Mouse (Mus musculus) cerebellum, adult 9-11 months (tissue): ENCODE measurements around the gene Prf1.

ENCODE experiments used
- DNase-seq: peaks from one replicate; pipeline ENCODE4 v3.0.0; 2022

The Prf1 gene

DNA sequence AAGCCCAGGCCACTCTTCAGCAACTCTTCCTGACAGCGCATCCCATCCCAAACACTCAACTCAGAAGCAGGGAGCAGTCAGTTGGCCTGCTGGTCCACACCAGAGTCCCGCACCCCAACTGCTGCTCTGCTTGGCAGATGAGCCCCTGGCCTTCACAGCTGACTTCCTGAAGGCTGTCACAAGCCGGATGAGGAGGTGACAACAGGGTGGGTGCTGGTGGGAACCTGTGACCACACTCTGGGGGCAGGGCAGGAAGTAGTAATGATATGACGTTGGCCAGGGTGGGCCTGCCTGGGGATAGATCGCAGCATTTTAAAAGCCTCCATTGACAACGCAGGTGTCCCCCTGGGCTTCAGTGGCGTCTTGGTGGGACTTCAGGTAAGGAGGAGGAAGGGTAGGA, at the start of gene Prf1:
TSS of gene Prf1 (plus strand) at position 357 of the 400 bp plus-strand sequence.
- no peak for DNase-seq

DNA sequence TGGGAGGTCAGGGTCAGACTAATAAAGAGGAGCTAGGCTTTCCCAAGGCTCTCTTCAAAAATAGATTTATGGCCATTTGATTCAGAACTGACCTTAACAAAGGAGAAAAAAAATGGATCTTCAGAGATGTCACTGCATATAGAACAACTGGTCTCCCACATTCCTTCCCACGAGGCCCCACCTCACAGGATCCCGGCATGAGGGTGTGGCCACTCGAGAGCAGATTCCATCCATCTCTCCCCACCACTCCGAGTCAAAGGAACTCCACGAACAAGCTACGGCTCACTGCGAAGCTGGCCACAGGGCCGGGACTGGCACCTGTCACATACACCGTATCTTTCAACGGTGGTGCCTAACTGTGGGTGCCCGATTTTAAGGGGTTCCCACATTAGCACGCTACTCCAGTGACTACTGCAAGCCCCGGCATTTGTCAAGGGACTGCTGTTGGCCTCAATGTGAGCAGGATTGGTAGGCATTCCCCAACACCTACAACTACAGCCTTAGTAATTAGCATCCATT, 49.0 kb upstream of the Prf1 start:
- DNase-seq: no peak

DNA sequence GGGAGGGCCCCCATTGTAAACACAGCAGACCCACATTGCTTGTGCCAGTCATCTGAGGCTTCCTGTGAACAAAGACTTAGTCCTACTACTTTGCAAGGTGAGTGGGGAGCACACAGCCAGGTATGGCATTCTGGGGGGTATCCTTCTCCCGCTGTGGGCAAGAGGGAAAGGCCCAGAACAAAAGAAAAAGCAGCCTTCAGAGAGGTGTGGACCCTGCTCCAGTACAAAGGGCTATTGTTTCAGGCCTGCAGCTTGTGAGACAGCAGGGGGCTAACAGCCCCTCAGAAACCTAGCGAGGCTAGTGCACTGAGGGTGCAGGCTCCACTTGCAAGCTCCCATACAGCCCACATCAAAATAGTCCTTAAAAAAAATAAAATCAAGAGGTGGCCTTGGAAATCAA, 47.7 kb upstream of the Prf1 start:
- no peak for DNase-seq

DNA sequence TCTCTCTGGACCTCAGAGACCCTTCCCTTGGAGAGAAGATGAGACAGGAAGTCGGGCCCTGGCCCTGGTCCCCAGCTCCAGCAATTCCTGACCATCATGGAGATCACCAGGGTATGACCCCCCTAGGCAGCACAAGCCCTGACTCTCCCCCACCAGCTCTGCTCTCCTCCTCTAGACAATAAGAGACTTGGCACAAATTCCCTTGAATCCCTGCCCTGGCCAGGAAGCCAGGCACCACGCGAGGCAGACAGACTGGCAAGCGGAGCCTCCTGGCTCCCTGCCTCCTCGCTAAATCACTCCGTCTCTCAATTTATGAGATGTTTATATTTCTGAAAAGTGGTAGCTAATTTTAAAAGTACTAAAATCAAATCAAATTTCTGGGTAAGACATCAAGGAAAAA, 42.9 kb upstream of the Prf1 start:
- peak; percentile 85 for DNase-seq

DNA sequence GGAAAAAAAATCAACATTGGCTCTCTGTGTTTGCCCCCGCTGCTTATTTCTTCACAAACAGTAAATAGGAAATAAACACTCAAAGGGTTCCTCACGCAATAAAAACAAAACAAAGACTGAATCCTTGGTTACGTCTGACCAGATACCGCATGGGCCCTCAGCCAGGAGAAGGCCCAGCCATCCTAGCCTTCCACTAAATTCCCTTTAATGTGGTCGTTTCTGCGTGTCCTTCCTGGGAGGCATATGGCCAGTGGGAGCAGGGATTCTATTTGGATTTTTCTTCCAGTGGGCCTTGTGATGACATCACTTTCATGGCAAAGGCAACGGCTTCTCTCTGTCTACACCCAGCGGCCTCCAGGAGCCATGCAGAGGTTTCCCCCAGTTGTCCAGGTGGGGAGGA, 42.4 kb upstream of the Prf1 start:
- peak; percentile 11 for DNase-seq

DNA sequence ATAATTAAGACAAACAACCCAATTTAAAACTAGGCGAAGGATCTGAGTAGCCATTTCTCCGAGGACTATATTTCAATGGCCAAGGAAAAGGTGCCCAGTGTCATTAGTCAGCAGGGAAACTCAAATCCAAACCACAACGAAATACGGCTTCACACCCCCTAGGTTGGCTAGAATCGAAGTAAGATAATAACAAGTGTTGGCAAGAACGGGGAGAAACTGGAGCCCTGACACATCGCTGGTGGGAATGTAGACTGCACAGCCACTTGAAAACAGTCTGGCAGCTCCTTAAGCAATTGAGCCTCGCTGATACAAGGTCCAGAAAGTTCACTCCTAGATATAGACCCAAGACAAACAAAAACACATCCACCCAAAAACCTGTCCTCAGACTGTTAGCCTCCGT, 41.0 kb upstream of the Prf1 start:
- no peak for DNase-seq

DNA sequence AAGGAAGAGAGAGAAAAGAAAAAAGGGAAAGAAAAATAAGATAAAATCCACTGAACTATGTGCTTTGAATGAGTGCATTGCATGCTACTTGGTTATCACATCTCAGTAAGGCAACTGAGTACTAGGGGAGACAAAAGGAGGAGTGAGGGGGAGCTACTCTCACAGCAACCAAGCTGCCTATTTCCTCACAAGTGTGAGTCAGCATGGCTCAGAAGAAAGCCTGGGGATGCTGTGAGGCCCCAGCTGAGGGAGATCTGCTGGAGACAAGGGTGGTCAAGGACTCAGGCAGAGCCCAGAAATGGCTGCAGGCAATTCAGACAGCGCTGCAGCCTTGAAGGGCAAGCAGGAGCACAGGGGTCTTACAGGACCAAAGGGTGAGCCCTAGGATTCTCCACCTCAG, 39.5 kb upstream of the Prf1 start:
- DNase-seq: no peak

DNA sequence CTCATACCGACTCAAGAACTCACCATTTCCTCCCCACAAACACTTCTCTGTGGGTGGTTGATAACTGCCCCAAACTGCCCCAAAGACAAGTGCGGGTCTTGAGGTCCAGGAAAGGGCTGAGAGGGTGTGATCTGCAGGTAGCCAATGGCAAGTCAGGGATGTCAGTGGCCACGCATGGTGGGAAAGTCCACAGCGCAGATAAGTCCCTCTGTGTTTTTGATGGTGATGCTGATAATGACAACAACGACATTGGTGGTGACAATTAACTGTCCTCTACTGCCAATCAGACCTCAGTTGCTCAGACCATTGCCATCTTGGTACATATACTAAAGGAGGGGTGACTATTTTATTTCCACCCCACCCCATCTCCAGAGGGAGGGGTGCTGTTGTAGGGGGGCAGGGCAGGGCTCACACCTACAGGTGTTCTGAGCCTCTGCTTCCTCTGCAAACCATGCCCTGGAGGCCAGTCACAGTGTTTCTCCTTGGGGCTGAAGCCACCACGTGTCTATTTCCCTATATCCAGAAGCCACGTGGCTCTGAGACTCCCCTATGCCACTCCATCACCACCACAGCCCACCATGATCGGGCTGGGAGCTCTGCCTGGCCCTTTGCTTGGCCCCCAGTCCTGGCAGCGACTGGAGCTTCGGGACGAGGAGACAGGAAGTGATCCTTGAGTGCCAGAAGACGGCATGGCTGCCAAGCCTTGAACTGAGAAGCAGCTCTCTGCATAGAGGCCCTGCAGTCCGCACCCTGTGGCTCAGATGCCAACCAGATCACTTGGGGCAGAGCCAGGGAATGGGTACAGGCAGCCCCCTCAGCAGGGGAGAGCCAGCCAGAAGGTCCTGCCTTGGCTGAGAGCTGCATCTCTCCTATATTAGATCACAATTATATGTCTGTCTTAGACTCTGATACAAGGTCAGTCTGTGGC, 36.1 kb upstream of the Prf1 start:
- peak; percentile 33 for DNase-seq

DNA sequence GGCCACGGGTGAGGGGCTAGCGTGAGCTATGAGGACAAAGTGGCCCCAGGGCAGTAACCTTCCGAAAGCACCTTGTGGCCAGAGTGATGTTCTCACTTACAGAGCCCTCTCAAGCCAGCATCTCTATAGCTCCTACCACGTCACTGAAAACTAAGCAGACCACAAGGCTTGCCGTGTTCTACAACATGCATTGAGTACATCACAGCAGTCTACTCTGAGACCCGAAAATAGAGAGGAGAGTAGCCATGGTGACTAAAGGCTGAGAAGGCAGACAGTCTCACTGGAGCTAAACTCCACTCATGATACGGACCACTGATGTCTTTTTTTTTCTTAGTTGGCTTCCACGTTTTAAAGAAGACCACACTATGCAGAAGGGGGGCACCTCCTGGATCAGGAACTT, 34.0 kb upstream of the Prf1 start:
- no peak for DNase-seq

DNA sequence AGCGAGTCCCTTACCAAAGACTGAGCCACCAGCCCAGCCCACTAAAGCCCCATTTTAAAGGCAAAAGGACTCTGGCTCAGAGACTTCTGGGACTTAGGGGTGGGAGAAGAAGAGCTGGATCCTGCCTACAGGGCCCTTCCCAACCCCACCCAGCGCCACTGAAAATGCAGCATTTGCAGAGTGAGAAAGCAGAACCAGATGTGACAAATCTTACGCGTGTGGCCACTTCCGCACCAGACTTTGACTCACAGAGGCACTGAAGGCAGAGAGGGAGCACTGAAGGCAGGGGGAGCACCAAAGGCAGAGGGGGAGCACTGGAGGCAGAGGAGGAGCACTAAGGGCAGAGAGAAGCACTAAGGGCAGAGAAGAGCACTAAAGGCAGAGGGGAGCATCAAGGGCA, 30.3 kb upstream of the Prf1 start:
- no peak for DNase-seq

DNA sequence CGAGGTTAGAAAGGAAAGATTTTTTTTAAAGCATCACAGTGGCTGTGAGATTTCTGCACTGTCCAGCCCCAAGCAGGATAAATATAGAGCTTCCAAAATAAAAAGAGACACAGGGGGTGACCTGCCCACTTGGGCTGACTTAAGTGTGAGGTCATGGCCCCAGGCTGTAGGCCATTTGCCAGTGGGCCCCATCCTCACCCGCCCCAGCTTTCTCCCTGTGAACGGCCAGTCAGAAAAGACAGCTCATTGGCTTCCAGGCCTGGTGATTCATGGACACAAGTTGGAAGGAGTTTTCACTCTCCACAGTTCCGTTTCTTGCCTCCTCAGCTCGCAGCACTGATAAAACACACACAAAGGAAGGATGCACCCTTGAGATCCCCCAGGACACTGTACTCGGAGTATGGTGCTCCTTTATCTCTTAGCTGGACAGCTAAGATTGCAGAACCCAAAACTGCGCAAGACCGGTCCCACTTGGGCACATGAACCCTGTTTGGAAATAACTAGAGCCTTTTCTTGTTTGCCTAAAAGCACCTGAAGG, 25.5 kb upstream of the Prf1 start:
- DNase-seq: no peak

DNA sequence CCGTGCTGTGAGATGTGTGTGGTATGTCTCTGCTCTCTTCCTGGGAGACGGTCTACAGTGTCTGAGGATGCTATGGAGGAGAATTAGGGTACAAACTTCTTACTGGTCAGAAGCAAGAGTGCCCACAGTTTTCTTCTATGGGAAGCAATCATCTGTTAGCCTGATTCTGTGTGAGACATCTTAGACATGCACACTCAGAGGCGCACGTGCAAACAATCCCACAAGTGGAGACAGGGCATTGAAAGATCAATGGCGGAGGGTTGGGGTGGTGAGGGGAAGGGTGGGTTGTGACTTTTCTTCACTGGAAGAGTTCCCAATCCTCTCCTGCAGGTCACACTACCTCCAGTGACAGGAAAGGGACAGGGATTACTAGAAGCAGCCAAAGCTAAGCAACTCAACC, 25.0 kb upstream of the Prf1 start:
- DNase-seq: no peak

DNA sequence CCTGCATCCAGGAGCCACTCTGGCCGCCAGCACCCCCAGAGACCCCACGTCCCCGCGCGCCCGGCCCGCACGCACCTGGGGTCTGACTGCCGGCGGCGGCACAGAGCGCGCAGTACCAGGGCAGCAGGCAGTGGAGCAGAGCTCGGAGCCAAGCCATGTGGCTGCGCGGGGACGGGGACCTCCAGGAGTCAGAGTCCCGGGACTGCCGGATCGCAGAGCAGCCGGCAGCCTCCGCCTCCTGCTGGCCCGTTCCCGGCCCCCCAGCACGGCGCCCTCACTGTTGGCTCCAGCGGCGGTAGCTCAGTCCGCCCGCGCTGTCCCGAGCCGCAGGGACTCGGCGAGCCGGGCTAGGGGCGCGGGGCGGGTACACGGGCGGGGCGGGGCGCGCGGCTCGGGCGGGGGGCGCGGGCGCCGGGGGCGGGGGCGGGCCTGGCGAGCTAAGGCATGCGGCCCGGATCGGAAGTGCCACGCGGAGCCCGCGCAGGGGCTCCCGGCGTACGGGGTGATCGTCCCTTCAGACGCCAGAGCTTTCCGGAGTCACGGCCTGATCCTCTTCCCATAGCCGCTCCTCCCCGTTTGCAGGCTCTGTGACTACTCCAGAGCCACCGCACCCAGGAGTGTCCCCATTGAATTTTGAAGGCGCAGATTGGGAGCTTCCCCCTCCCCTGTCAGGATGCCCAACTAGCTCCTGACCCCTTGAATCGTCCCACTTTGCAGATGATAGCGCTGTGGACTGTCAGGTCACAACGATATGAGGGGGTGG, 24.4 kb upstream of the Prf1 start, which contains the start of gene Adamts14:
TSS of gene Adamts14 (minus strand) at position 358 of the 763 bp plus-strand sequence.
- no peak for DNase-seq

DNA sequence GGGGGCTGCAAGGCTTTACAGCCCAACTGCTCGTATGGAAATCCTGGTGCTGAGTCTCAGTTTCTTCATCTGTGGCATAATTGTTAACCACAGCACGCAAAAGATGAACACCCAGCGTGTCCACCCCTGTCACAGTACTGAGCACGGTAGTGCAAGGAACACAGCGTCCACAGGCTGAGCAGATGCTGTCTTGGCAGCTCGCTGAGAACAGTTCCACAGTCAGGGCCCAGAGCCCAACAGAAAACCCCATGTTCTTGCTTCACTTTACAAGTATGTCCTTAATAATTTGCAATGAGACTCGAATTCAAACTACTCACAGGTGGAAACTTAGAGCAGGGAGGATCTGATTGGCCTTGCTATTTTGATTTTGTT, 23.8 kb upstream of the Prf1 start:
- no peak for DNase-seq

DNA sequence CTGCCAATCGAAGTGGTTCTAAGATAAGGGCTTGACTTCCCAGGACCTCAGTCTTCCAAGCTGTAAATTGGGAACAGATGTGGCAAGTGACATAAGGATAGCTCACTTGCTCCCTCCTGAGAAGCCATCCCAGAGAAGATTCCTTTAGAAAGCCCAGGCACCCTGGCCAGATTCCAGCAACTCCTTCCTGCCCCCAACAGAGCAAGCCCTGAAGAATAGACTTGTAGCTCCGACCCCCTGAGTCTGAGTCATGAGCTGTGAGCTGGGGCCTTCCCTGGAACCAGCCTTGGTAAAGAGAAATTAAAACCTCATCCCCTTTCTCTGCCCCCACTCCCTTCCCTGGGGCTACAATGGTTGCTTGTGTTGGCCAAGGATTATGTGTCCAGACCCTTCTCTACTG, 23.1 kb upstream of the Prf1 start:
- no peak for DNase-seq

DNA sequence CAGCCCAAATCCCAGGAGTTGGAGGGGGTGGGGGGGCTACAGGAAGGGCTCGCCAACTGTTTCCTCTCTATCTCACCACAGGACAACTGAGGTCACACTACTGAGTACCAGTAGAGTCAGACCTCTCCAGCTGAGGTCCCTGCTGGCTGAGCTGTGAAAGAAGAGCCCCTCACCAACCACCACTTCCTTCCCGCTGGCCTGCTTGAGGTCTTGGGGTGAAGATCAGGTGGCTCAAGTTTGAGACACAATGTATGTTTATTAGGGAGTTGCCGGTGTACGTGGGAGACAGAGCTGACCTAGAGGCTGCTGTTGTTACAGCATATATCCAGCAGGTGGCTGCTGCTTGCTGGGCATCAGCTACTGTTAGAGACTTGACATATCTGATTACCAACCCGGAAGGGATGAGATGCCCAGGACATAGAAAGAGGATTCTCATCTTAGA, 21.9 kb upstream of the Prf1 start:
- DNase-seq: peak; percentile 17

DNA sequence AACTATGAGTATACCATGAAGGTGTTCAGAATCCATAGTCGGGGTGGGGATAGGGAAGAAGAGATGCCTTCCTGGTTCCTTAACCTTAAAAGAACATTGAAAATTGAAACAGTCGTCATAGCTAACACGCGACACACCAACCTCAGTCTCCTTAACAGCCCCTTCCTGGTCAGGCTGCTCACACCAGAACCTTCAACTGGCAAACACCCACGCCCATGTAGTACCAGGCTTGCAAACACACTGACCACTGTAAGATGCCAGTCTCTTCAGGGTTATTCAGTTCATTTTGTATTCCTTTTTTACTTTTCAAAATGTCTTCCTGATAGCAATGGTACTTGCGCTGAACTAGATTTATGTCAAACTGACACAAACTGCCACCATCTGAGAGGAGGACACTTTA, 20.6 kb upstream of the Prf1 start:
- no peak for DNase-seq

DNA sequence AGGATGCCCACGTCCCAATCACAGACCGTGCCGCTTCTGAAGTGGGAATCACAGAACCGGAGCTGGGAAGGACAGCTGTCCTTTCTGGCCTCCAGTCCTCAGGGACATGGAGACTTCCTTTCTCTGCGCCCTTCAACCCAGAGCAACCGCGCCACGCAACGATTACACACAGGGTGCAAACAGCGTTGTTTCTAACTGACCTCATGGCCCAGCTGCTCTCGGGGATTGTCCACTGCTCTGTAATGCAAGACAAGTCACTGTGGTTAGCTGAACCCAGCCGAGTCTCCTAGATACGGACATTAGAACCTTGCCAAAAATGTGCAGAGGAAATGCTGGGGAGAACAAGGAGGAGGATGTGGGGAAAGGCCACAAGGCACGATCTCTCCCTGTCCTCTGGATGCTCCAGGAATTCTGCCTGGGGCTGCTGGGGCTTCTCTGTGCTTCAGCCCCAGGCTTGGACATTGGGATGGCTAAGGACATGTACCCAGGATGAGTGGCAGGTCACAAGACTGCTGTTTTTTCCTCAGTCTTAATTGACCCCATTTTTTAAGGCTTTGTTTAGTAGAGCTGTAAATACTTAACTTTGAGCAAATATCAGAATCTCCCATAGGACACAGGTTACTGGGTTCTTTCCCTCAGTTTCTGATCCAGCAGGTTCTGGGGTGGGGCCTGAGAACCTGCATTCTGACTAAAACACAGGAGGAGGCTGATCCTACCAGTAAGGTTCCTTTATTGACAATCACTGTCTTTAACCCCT, 19.5 kb upstream of the Prf1 start:
- no peak for DNase-seq

DNA sequence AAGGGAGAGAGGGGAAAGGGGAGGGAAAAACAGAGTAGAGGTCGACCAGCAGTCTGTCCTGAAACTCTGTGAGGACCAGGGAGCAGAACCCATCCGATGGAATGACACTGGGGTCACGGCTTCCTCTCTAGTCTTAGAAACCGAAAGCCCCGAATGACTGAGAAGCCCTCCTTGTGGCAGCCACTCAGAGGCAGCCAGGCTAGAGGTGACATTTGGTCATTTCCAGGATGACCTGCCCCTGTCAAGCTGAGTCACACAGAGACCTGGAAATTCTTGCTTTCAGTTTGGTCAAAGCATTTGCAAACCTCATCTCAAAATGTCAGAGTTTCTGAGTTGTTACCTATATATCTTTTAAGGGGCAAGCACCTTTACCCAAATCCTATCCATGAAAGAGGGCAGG, 16.5 kb upstream of the Prf1 start:
- no peak for DNase-seq

DNA sequence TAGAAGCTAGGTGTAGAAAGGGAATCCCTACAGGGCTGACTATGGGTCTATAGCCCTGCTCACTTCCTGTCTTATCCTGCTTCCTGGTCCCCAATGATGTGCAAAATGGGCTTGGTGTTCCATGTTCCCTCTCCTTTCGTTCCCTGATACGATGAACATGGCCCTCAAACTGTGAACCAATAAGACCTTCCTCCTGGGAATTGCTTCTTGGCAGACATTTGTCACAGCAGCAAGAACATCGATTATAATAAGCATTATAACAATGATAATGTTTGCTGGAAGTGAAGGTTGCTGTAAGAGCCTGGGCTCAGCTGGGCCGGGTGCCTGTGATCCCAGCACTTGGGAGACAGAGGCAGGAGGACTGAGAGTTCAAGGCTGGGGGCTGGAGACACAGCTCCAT, 13.3 kb upstream of the Prf1 start:
- DNase-seq: no peak

DNA sequence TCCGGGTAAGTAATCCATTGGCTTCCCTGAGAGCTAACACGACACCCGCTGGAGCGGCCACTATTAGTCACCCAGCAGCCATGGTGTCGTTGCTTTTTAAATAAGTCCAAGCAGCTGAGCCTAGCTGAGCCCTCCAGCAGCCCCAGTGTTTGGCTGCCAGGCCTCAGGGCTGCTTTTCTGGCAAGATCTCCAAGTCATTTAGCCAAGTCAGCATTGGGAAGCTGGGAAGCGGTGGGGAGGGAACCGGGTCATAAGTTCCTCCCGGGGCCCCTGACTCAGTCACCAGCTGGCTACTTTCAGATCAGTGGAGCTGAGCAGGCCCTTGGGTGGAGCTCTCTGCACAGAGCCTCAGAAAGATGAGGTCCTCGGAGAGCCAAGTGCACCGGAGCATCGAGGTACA, 12.4 kb upstream of the Prf1 start:
- peak; percentile 51 for DNase-seq

DNA sequence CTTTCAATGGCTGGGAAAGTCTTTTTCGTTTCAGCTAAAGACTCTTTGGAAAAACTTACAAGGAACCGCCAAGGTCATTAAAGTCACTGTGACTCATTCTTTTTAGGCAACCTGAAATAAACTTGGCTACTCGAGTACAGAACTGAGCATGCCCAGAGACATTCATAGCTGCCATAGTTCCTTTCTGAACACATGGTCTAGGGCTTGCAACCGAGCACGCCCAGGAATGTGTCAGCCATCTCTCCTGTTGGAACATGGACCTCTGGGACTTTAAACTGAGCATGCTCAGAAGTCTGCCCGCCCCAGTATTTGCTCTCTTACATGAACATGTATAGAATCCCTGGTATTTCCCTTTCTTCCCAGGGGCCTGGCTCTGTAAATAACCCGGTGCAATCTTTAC, 11.4 kb upstream of the Prf1 start:
- DNase-seq: no peak

DNA sequence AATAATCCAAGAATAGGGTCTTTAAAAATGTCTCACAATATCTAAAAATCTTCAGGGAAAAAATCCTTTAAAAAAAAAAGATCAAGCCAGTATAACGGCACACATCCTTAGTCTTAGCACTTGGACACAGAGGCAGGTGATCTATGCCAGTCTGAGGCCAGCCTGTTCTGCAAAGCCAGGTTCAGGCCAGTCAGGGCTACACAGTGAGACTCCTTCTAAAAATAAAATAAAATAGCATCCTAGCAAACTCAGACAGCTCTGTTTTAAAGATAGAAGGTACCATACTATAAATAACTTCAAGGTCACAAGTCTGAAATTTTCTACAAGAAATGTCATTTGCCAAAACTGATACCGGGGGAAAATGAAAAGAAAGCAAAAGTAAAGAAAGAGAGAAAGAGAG, 7.6 kb upstream of the Prf1 start:
- DNase-seq: no peak
